ENCODE assay signal across 8 mouse cellular contexts in genomic region chr16:32098897-32099637, GRCm38 (mm10). TPM values are rescaled to one million over a fixed set of nuclear protein-coding genes. Genes with fewer than 3 reads are reported as not detected.
DNase-seq lines count a peak whose midpoint lies in the region; ATAC-seq and TF ChIP-seq lines count a peak whose summit lies in the region.

No protein-coding gene starts in this region.

- H3K4me2 ChIP-seq in midbrain, embryonic 16.5 days (ENCODE audit: low read length), result peak overlapping the region; percentile 84

- ATAC-seq in inflammation-experienced regulatory T-cells, adult 6 months, result peak; percentile 29
- ATAC-seq in midbrain, embryonic 16.5 days, result peak; percentile 83

- no peaks in the 10 kb centered on the region for H3K27me3 ChIP-seq in embryonic facial prominence, embryonic 10.5 days (replicated peaks; ENCODE audit: low read depth, poor library complexity, severe bottlenecking)
- H3K27me3 ChIP-seq in midbrain, embryonic 16.5 days (ENCODE audit: control insufficient read depth, insufficient read depth, low read depth, low read length), result no peaks in the 10 kb centered on the region

- DNase-seq in left cerebral cortex, adult 2 months (ENCODE audit: extremely low spot score in 1 of 2, low spot score in 2 of 2), result no peak
- DNase-seq in left cerebral cortex, adult 8-10 months (ENCODE audit: low spot score in 2 of 2), result no peak
- DNase-seq in embryonic facial prominence, embryonic 10.5 days (ENCODE audit: low spot score), result no peak
- DNase-seq in adrenal gland, adult 2 months, result no peak
- DNase-seq in adrenal gland, postnatal 14 days, result no peak
- DNase-seq in spleen, adult 18-20 months, result no peak

- H3K27ac ChIP-seq in left cerebral cortex, adult 2 months, result peak overlapping the region; percentile 93
- peak overlapping the region; percentile 94 for H3K27ac ChIP-seq in embryonic facial prominence, embryonic 10.5 days (replicated peaks)
- peak overlapping the region; percentile 83 for H3K27ac ChIP-seq in midbrain, embryonic 16.5 days (ENCODE audit: low read length)

- no peaks in the 10 kb centered on the region for H3K9me3 ChIP-seq in embryonic facial prominence, embryonic 10.5 days
- no peaks in the 10 kb centered on the region for H3K9me3 ChIP-seq in midbrain, embryonic 16.5 days (replicated peaks; ENCODE audit: control insufficient read depth, low read length, poor library complexity, severe bottlenecking)

- TF ChIP-seq CTCF in left cerebral cortex, adult 2 months (IDR thresholded peaks at IDR 0.05), result no peak

- peaks cover 25% of the 10 kb centered on the region for H3K4me1 ChIP-seq in embryonic facial prominence, embryonic 10.5 days
- peaks cover 14% of the 10 kb centered on the region for H3K4me1 ChIP-seq in midbrain, embryonic 16.5 days (ENCODE audit: control insufficient read depth, insufficient read depth, low read length)

- H3K4me3 ChIP-seq in left cerebral cortex, adult 2 months, result peak overlapping the region; percentile 94
- peak overlapping the region; percentile 93 for H3K4me3 ChIP-seq in embryonic facial prominence, embryonic 10.5 days
- H3K4me3 ChIP-seq in midbrain, embryonic 16.5 days (ENCODE audit: low read depth, low read length), result peak overlapping the region; percentile 98

- intact Hi-C loops in left cerebral cortex, adult 2 months (cut with DNase I), result no loop called here

- peak overlapping the region; percentile 94 for H3K9ac ChIP-seq in midbrain, embryonic 16.5 days (ENCODE audit: low read depth, low read length)

- WGBS in embryonic facial prominence, embryonic 10.5 days, result under 1% methylated on average over 39 of the region's 39 CpGs
- WGBS in midbrain, embryonic 16.5 days, result 0% methylated on average over 38 of the region's 39 CpGs

- H3K36me3 ChIP-seq in embryonic facial prominence, embryonic 10.5 days (replicated peaks), result peaks cover 46% of the 10 kb centered on the region
- peaks cover 9% of the 10 kb centered on the region for H3K36me3 ChIP-seq in midbrain, embryonic 16.5 days (ENCODE audit: control insufficient read depth, insufficient read depth, low read length)

RNA-seq across cellular contexts. Expression of gene Pigx, which starts 0.5 kb away (rescaled TPM):
- total RNA-seq in left cerebral cortex, adult 2 months (2021), result 10 to 100 TPM; 20.9 to 24.1 TPM
- 10 to 100 TPM; 24.1 to 27.8 (median 24.8) TPM for total RNA-seq in left cerebral cortex, adult 8-10 months (2022)
- polyA plus RNA-seq in embryonic facial prominence, embryonic 10.5 days (2016; fragmentation: Nextera tagmentation; extraction: Ambion mirVana), result 151 and 152 TPM in 2 replicates
- polyA plus RNA-seq in inflammation-experienced regulatory T-cells, adult 6 months (2017; shearing (Covaris generic)), result 100 to 1,000 TPM; 117 to 133 (median 130) TPM
- polyA plus RNA-seq in midbrain, embryonic 16.5 days (2015; fragmentation: Nextera tagmentation; extraction: Ambion mirVana), result 104 and 107 TPM in 2 replicates
- total RNA-seq in adrenal gland, adult 2 months (2021), result 10 to 100 TPM; 30.8 to 35.5 TPM
- 27.6 and 40.0 TPM in 2 replicates for polyA plus RNA-seq in adrenal gland, adult 2 months (2012; rRNA removed)
- total RNA-seq in adrenal gland, postnatal 14 days (2021), result 36.8 and 37.7 TPM in 2 replicates

RNA-seq across cellular contexts. Expression of gene Cep19, which starts 0.5 kb away (rescaled TPM):
- 10 to 100 TPM; 65.2 to 67.7 TPM for total RNA-seq in left cerebral cortex, adult 2 months (2021)
- total RNA-seq in left cerebral cortex, adult 8-10 months (2022), result 10 to 100 TPM; 59.5 to 66.8 (median 64.2) TPM
- polyA plus RNA-seq in embryonic facial prominence, embryonic 10.5 days (2016; fragmentation: Nextera tagmentation; extraction: Ambion mirVana), result 36.5 and 36.7 TPM in 2 replicates
- polyA plus RNA-seq in inflammation-experienced regulatory T-cells, adult 6 months (2017; shearing (Covaris generic)), result 10 to 100 TPM; 32.4 to 45.8 (median 43.7) TPM
- 49.1 and 51.6 TPM in 2 replicates for polyA plus RNA-seq in midbrain, embryonic 16.5 days (2015; fragmentation: Nextera tagmentation; extraction: Ambion mirVana)
- total RNA-seq in adrenal gland, adult 2 months (2021), result 10 to 100 TPM in 1 of 2 experiments, 1 to 10 TPM in 1; 8.0 to 15.4 TPM
- polyA plus RNA-seq in adrenal gland, adult 2 months (2012; rRNA removed), result 29.9 and 33.1 TPM in 2 replicates
- 9.9 and 11.3 TPM in 2 replicates for total RNA-seq in adrenal gland, postnatal 14 days (2021)

RNA-seq across cellular contexts. Expression of gene Pak2, which starts 19.9 kb away (rescaled TPM):
- total RNA-seq in left cerebral cortex, adult 2 months (2021), result 10 to 100 TPM; 25.9 to 26.9 TPM
- total RNA-seq in left cerebral cortex, adult 8-10 months (2022), result 10 to 100 TPM; 27.4 to 28.2 (median 27.8) TPM
- 39.4 and 42.4 TPM in 2 replicates for polyA plus RNA-seq in embryonic facial prominence, embryonic 10.5 days (2016; fragmentation: Nextera tagmentation; extraction: Ambion mirVana)
- 10 to 100 TPM; 60.2 to 67.4 (median 63.4) TPM for polyA plus RNA-seq in inflammation-experienced regulatory T-cells, adult 6 months (2017; shearing (Covaris generic))
- 37.5 and 40.4 TPM in 2 replicates for polyA plus RNA-seq in midbrain, embryonic 16.5 days (2015; fragmentation: Nextera tagmentation; extraction: Ambion mirVana)
- total RNA-seq in adrenal gland, adult 2 months (2021), result 10 to 100 TPM; 50.4 to 57.5 TPM
- 15.0 and 20.6 TPM in 2 replicates for polyA plus RNA-seq in adrenal gland, adult 2 months (2012; rRNA removed)
- total RNA-seq in adrenal gland, postnatal 14 days (2021), result 58.2 and 64.3 TPM in 2 replicates
